Mouse (Mus musculus): Measurements from ENCODE around the gene Rpl13.

GRCm38 (mm10) chr8:123136287-123136686 lies 34.1 kb downstream of the Rpl13 start:
- TF ChIP-seq CTCF (conservative IDR thresholded peaks at IDR 0.05; ENCODE audit: low read length) (no peak), POU5F1 (IDR thresholded peaks at IDR 0.05; ENCODE audit: borderline replicate concordance, low read length) (no peak), NANOG (IDR thresholded peaks at IDR 0.05; ENCODE audit: borderline replicate concordance, low read length) (no peak)

Data from E14TG2a.4 (cell line).